14 mouse cellular contexts compared by ENCODE assay signal in the genomic region with DNA sequence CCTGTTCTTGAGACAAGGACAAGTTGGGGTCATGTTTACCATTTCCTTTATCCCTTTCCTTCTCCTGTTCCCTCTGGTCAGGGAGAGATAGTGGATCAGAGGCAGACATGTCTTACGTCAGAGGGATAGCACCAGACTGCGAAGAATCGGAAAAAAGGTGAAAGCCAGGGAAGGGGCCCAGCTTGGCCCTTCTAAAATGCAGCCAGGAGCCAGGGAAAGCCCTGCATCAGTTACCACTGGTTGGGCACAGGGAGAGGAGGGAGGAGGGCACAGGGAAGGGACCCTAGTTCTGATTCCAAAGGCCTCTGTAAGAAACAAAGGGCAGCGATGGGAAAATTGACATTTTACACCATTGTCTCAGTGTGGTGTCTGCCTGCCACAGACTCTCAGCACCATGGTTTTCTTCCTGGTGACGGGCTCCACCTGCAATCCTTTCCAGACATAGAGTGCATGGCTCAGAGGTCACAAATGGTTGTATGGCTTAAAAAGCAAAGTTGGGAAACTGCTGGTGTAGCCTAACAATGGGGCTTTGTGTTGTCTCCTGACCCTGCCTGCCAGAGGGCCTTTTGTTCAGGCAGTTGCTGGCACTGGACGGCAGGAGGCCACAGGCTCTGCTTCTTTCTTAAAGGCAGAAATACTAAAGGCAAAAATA.
DNase-seq lines count a peak whose midpoint lies in the region; ATAC-seq lines count a peak whose summit lies in the region.
"Had no signal": no experiment of that assay in that cellular context is flagged by ENCODE, and none has a peak within 500 bp of the region (broad histone marks: within the 10 kb centered on the region; RNA-seq: fewer than 3 reads in every experiment).

No protein-coding gene starts in this region.

- H3K36me3 ChIP-seq in forebrain, embryonic 14.5 days (ENCODE audit: control insufficient read depth, insufficient read depth, low read length), result no peaks in the 10 kb centered on the region
- no peaks in the 10 kb centered on the region for H3K36me3 ChIP-seq in forebrain, embryonic 13.5 days (ENCODE audit: poor library complexity, severe bottlenecking)
- H3K36me3 ChIP-seq in embryonic facial prominence, embryonic 12.5 days, result no peaks in the 10 kb centered on the region
- H3K36me3 ChIP-seq in limb, embryonic 11.5 days (ENCODE audit: control insufficient read depth, insufficient read depth, low read length), result no peaks in the 10 kb centered on the region
- H3K36me3 ChIP-seq: G1E; heart, embryonic 10.5 days; limb, embryonic 15.5 days; neural tube, embryonic 13.5 days had no signal

- ATAC-seq in forebrain, embryonic 14.5 days, result peak; percentile 40; the same call in 1 of the 2 replicates
- ATAC-seq in forebrain, embryonic 13.5 days, result no peak
- 0 out of 2 replicates have a peak, but pooled peaks have one; percentile 19 for ATAC-seq in embryonic facial prominence, embryonic 12.5 days (ENCODE audit: insufficient number of reproducible peaks, insufficient read depth, low FRiP score, low TSS enrichment)
- 0 out of 2 replicates have a peak, but pooled peaks have one; percentile 44 for ATAC-seq in limb, embryonic 11.5 days (ENCODE audit: insufficient number of reproducible peaks, low FRiP score, low TSS enrichment, low read depth)
- no peak for ATAC-seq in monocyte, adult 5-6 weeks (replicated peaks; ENCODE audit: insufficient number of reproducible peaks, low FRiP score, low TSS enrichment, poor library complexity, severe bottlenecking)

- no peak overlapping the region for H3K4me3 ChIP-seq in forebrain, embryonic 14.5 days (ENCODE audit: low read depth, low read length)
- no peak overlapping the region for H3K4me3 ChIP-seq in forebrain, embryonic 13.5 days
- H3K4me3 ChIP-seq in embryonic facial prominence, embryonic 12.5 days, result no peak overlapping the region
- H3K4me3 ChIP-seq in limb, embryonic 11.5 days (ENCODE audit: low read depth, low read length), result no peak overlapping the region
- H3K4me3 ChIP-seq: heart, embryonic 10.5 days; limb, embryonic 15.5 days; neural tube, embryonic 13.5 days had no signal

- no peak overlapping the region for H3K27ac ChIP-seq in forebrain, embryonic 14.5 days (ENCODE audit: low read depth, low read length)
- no peak overlapping the region for H3K27ac ChIP-seq in forebrain, embryonic 13.5 days
- no peak overlapping the region for H3K27ac ChIP-seq in embryonic facial prominence, embryonic 12.5 days
- H3K27ac ChIP-seq in limb, embryonic 11.5 days (replicated peaks; ENCODE audit: low read depth, low read length), result peak overlapping the region; percentile 42; the same call in 1 of the 2 replicates
- H3K27ac ChIP-seq: limb, embryonic 15.5 days; neural tube, embryonic 13.5 days had no signal

- no peak overlapping the region for H3K4me2 ChIP-seq in forebrain, embryonic 14.5 days (ENCODE audit: low read length)
- no peak overlapping the region for H3K4me2 ChIP-seq in forebrain, embryonic 13.5 days
- H3K4me2 ChIP-seq in embryonic facial prominence, embryonic 12.5 days (replicated peaks), result no peak overlapping the region
- H3K4me2 ChIP-seq in limb, embryonic 11.5 days (ENCODE audit: low read depth, severe bottlenecking), result no peak overlapping the region
- H3K4me2 ChIP-seq: limb, embryonic 15.5 days; neural tube, embryonic 13.5 days had no signal

- WGBS in forebrain, embryonic 14.5 days, result 24% methylated on average over 6 of the region's 6 CpGs
- WGBS in forebrain, embryonic 13.5 days, result 16% methylated on average over 6 of the region's 6 CpGs
- 32% methylated on average over 6 of the region's 6 CpGs for WGBS in embryonic facial prominence, embryonic 12.5 days
- WGBS in limb, embryonic 11.5 days, result 50% methylated on average over 6 of the region's 6 CpGs

- DNase-seq in forebrain, embryonic 14.5 days (ENCODE audit: low spot score), result peak; percentile 29
- peak; percentile 69 for DNase-seq in Muller cell, postnatal 12 days (ENCODE audit: inconsistent ontology term)
- peak; percentile 57 for DNase-seq in limb, embryonic 11.5 days (ENCODE audit: low spot score)
- DNase-seq in right cerebral cortex, adult 2 months (ENCODE audit: low spot score in 2 of 2), result no peak
- no peak for DNase-seq in adrenal gland, postnatal 25 days
- DNase-seq: lung, postnatal 36 days; thymus, adult 18-20 months had no signal

- H3K9me3 ChIP-seq in forebrain, embryonic 14.5 days (replicated peaks; ENCODE audit: control insufficient read depth, low read length), result no peaks in the 10 kb centered on the region
- peaks cover 5% of the 10 kb centered on the region; the same call in 1 of the 2 replicates for H3K9me3 ChIP-seq in forebrain, embryonic 13.5 days (replicated peaks)
- H3K9me3 ChIP-seq in embryonic facial prominence, embryonic 12.5 days, result no peaks in the 10 kb centered on the region
- H3K9me3 ChIP-seq in limb, embryonic 11.5 days (ENCODE audit: control insufficient read depth, low read length), result no peaks in the 10 kb centered on the region
- H3K9me3 ChIP-seq: G1E; heart, embryonic 10.5 days; limb, embryonic 15.5 days had no signal

- no peak overlapping the region for H3K9ac ChIP-seq in forebrain, embryonic 14.5 days (ENCODE audit: low read length)
- H3K9ac ChIP-seq in forebrain, embryonic 13.5 days, result no peak overlapping the region
- no peak overlapping the region for H3K9ac ChIP-seq in embryonic facial prominence, embryonic 12.5 days
- H3K9ac ChIP-seq in limb, embryonic 11.5 days (ENCODE audit: low read length), result no peak overlapping the region
- H3K9ac ChIP-seq: limb, embryonic 15.5 days; neural tube, embryonic 13.5 days had no signal

- no peaks in the 10 kb centered on the region for H3K27me3 ChIP-seq in forebrain, embryonic 14.5 days (replicated peaks; ENCODE audit: control insufficient read depth, insufficient read depth, low read length)
- peaks cover 12% of the 10 kb centered on the region; the same call in 1 of the 2 replicates for H3K27me3 ChIP-seq in forebrain, embryonic 13.5 days
- no peaks in the 10 kb centered on the region for H3K27me3 ChIP-seq in embryonic facial prominence, embryonic 12.5 days
- H3K27me3 ChIP-seq in limb, embryonic 11.5 days (ENCODE audit: control insufficient read depth, insufficient read depth, low read length), result no peaks in the 10 kb centered on the region
- H3K27me3 ChIP-seq: limb, embryonic 15.5 days had no signal

- peaks cover 17% of the 10 kb centered on the region; the same call in 1 of the 2 replicates for H3K4me1 ChIP-seq in forebrain, embryonic 14.5 days (ENCODE audit: control insufficient read depth, insufficient read depth, low read length)
- peaks cover 32% of the 10 kb centered on the region for H3K4me1 ChIP-seq in forebrain, embryonic 13.5 days
- H3K4me1 ChIP-seq in embryonic facial prominence, embryonic 12.5 days, result peaks cover 28% of the 10 kb centered on the region
- peaks cover 18% of the 10 kb centered on the region for H3K4me1 ChIP-seq in limb, embryonic 11.5 days (ENCODE audit: control insufficient read depth, insufficient read depth, low read length)

Comparison
In these comparisons a context has a peak if more than half of its experiments do, and no peak if none do; other contexts are left out.
1. ATAC-seq: peak in forebrain, embryonic 14.5 days (single experiment), embryonic facial prominence, embryonic 12.5 days (single experiment) and limb, embryonic 11.5 days (single experiment); none in forebrain, embryonic 13.5 days (single experiment) and monocyte, adult 5-6 weeks (single experiment).
2. DNase-seq: peak in forebrain, embryonic 14.5 days (single experiment), Muller cell, postnatal 12 days (single experiment) and limb, embryonic 11.5 days (single experiment); none in right cerebral cortex, adult 2 months (0 of 2) and adrenal gland, postnatal 25 days (single experiment).